Mouse (Mus musculus) skeletal muscle tissue, postnatal 0 days (tissue): Measurements from ENCODE around the gene Zfp84. TPM values are rescaled to one million over a fixed set of nuclear protein-coding genes. Genes with fewer than 3 reads are reported as not detected.

Experiments
- microRNA counts: library from miRNA; unstranded; fragments of <30 nt; microRNA quantifications from one replicate; lab custom pipeline; 2015
- microRNA-seq, 2 experiments: library from miRNA; unstranded; fragments of <30 nt; microRNA quantifications; one replicate each; pipeline ENCODE4; 2016
- polyA plus RNA-seq: library from polyadenylated mRNA; unstranded; fragments of >200 nt; fragmentation: Nextera tagmentation; extraction: Ambion mirVana; gene quantifications from 2 replicates; pipeline ENCODE4 v1.2.1, GENCODE M21; 2015

Gene Zfp84
- 7.2 and 7.7 TPM in 2 replicates for polyA plus RNA-seq

DNA sequence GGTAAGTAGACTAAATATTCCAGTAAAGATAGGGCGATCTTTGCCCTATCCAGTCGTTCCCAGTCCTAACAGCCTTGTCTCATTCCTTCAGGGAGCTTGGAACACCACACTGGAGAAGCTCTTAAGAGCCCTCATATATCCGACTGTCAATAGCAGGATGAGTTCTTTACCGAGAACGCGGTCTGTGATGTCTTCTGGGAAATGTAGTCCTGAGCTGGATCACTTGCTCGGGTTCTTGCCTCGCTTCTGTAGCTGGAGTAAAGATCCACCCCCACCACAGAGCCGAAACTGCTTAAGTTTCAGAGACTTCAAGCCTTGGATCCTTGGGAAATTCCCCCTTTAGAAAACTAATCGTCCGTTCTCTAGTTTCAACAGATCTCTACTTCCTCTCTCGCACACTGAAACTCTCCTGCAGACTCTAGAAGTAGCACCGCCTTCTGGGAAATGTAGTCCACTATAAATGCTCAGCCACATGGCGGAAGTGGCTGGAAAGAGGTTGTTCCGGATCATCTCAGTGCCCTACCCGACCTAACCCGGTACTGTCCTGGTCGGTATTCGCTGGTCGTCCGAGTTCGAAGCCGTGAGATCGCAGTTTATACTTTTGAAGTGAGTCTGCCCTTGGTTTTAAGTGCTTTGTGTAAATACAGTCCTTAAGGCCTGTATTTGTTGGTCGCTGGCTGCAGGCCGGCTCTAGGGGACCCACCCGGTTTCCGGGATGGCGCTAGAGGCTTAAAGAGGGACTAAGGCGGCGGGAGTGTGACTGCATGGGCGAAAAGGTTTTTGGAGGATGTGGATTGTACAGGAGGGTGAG is at the start of gene Zfp84:
Zfp84 (plus strand) TSS at position 463 of the 811 bp plus-strand sequence.

DNA sequence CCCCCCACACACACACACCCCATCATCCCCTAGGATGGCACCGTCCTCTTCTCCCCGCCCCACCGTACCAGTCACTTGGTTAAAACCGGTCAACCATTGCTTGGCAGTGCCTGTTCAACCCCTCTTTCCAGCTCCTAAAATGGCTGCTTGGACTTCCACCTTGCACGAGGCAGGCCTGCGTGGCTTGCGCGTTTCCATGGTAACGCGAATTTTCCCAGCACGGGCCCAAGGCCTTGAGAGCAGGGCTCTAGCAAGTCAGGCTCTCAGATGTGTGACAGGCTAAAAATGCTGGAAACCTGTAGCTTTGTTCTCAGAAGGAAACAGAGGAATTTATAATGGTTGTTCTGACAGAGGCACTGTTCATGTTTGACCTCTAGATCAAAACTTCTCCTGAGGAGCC is 41.5 kb upstream of the Zfp84 start, which contains the start of gene Catsperg2:
Catsperg2 (minus strand) TSS at position 173 of the 400 bp plus-strand sequence.

GRCm38 (mm10) chr7:29783871-29784551 is 15.7 kb downstream of the Zfp84 start, which contains the start of gene Zfp30:
TSS of gene Zfp30 (plus strand) at chr7:29783998.

GRCm38 (mm10) chr7:29815910-29816429 is 47.6 kb downstream of the Zfp84 start, which contains the start of gene Zfp790:
TSS of gene Zfp790 (plus strand) at chr7:29816114.

MicroRNAs within 50 kb of the gene (microRNA counts, 519-probe panel; counts per million panel counts)
- 296 counts per million, percentile 58 among the panel's probes with 10 or more counts for microRNA mmu-miR-1964 (lab: Ali Mortazavi, UCI)

Small RNAs within 50 kb of the gene (microRNA-seq; reads per million reads assigned to microRNA genes)
- 1.6 to 1.9 reads per million in 2 experiments for gene Mir1964

Other genes with a start within 250 kb of the Zfp84 start
- gene Sipa1l3, start 249.9 kb upstream of the Zfp84 start, polyA plus RNA-seq: 3.2 and 3.9 TPM in 2 replicates
- gene Catsperg2, start 41.5 kb upstream of the Zfp84 start, polyA plus RNA-seq: not detected in 2 replicates
- 8.1 and 9.6 TPM in 2 replicates for gene Zfp30, start 15.4 kb downstream of the Zfp84 start, polyA plus RNA-seq
- 6.4 TPM in 2 replicates for gene Zfp790, start 47.6 kb downstream of the Zfp84 start, polyA plus RNA-seq
- 0.67 and 0.78 TPM in 2 replicates for gene Zfp940, start 85.1 kb downstream of the Zfp84 start, polyA plus RNA-seq
- gene Zfp420, start 91.4 kb downstream of the Zfp84 start, polyA plus RNA-seq: 3.1 and 3.4 TPM in 2 replicates
- gene Zfp27, start 138.0 kb downstream of the Zfp84 start, polyA plus RNA-seq: 4.8 and 6.9 TPM in 2 replicates
- 4.1 and 5.6 TPM in 2 replicates for gene Zfp383, start 139.7 kb downstream of the Zfp84 start, polyA plus RNA-seq
- gene Zfp74, start 185.5 kb downstream of the Zfp84 start, polyA plus RNA-seq: 4.9 and 5.2 TPM in 2 replicates
- gene Zfp568, start 215.4 kb downstream of the Zfp84 start, polyA plus RNA-seq: 31.5 and 37.1 TPM in 2 replicates